Mouse (Mus musculus): Measurements from ENCODE around the gene Olfr888. TPM values are rescaled to one million over a fixed set of nuclear protein-coding genes. Genes with fewer than 3 reads are reported as not detected.

Gene Olfr888
- polyA plus RNA-seq (2015; fragmentation: Nextera tagmentation; extraction: Ambion mirVana) = not detected in 2 replicates

GRCm38 (mm10) chr9:38107828-38108227 lies at the start of gene Olfr888:
TSS of gene Olfr888 (plus strand) at chr9:38108128.
- Histone ChIP-seq H3K36me3 (no peaks in the 10 kb centered on the region), H3K9me3 (replicated peaks) (no peaks in the 10 kb centered on the region), H3K4me2 (replicated peaks) (no peak within 1 kb of the TSS), H3K4me3 (replicated peaks) (no peak within 1 kb of the TSS), H3K9ac (no peak within 1 kb of the TSS), H3K4me1 (no peaks in the 10 kb centered on the region), H3K27me3 (no peaks in the 10 kb centered on the region), H3K27ac (replicated peaks) (no peak within 1 kb of the TSS)
- WGBS = 78% methylated on average over 1 of the region's 1 CpGs
- ATAC-seq (ENCODE audit: insufficient number of reproducible peaks, low FRiP score, low TSS enrichment, low read depth) = no peak

GRCm38 (mm10) chr9:38061022-38061421 lies 46.9 kb upstream of the Olfr888 start, which contains the start of gene Olfr885:
TSS of gene Olfr885 (plus strand) at chr9:38061322.
- Histone ChIP-seq H3K27me3 (no peaks in the 10 kb centered on the region), H3K9me3 (replicated peaks) (no peaks in the 10 kb centered on the region), H3K4me1 (no peaks in the 10 kb centered on the region), H3K9ac (no peak within 1 kb of the TSS), H3K4me2 (replicated peaks) (no peak within 1 kb of the TSS), H3K36me3 (no peaks in the 10 kb centered on the region), H3K27ac (replicated peaks) (no peak within 1 kb of the TSS), H3K4me3 (replicated peaks) (no peak within 1 kb of the TSS)
- no peak for ATAC-seq (ENCODE audit: insufficient number of reproducible peaks, low FRiP score, low TSS enrichment, low read depth)
- 87% methylated on average over 3 of the region's 3 CpGs for WGBS

- Histone ChIP-seq H3K4me3 (replicated peaks) (no peak within 1 kb of the TSS), H3K27ac (replicated peaks) (no peak within 1 kb of the TSS), H3K4me2 (replicated peaks) (no peak within 1 kb of the TSS), H3K9ac (no peak within 1 kb of the TSS), H3K36me3 (no peaks in the 10 kb centered on the region), H3K4me1 (no peaks in the 10 kb centered on the region), H3K27me3 (no peaks in the 10 kb centered on the region), H3K9me3 (replicated peaks) (no peaks in the 10 kb centered on the region)
- ATAC-seq (ENCODE audit: insufficient number of reproducible peaks, low FRiP score, low TSS enrichment, low read depth) = no peak
- 87% methylated on average over 1 of the region's 1 CpGs for WGBS
Observed at GRCm38 (mm10) chr9:38083772-38084171, 24.2 kb upstream of the Olfr888 start, which contains the start of gene Olfr887. TSS of gene Olfr887 (plus strand) at chr9:38084072.

GRCm38 (mm10) chr9:38114898-38115297 lies 7.0 kb downstream of the Olfr888 start, which contains the start of gene Olfr889:
TSS of gene Olfr889 (plus strand) at chr9:38115198.
- Histone ChIP-seq H3K27me3 (no peaks in the 10 kb centered on the region), H3K27ac (replicated peaks) (no peak within 1 kb of the TSS), H3K4me3 (replicated peaks) (no peak within 1 kb of the TSS), H3K4me1 (no peaks in the 10 kb centered on the region), H3K36me3 (no peaks in the 10 kb centered on the region), H3K9me3 (replicated peaks) (no peaks in the 10 kb centered on the region), H3K4me2 (replicated peaks) (no peak within 1 kb of the TSS), H3K9ac (no peak within 1 kb of the TSS)
- no peak for ATAC-seq (ENCODE audit: insufficient number of reproducible peaks, low FRiP score, low TSS enrichment, low read depth)

- ATAC-seq (ENCODE audit: insufficient number of reproducible peaks, low FRiP score, low TSS enrichment, low read depth) = no peak
- Histone ChIP-seq H3K36me3 (no peaks in the 10 kb centered on the region), H3K4me2 (replicated peaks) (no peak within 1 kb of the TSS), H3K9ac (no peak within 1 kb of the TSS), H3K4me1 (no peaks in the 10 kb centered on the region), H3K4me3 (replicated peaks) (no peak within 1 kb of the TSS), H3K9me3 (replicated peaks) (no peaks in the 10 kb centered on the region), H3K27ac (replicated peaks) (no peak within 1 kb of the TSS), H3K27me3 (no peaks in the 10 kb centered on the region)
Observed at GRCm38 (mm10) chr9:38142217-38142616, 34.3 kb downstream of the Olfr888 start, which contains the start of gene Olfr890. TSS of gene Olfr890 (plus strand) at chr9:38142517.

Other genes with a start within 250 kb of the Olfr888 start
- gene Olfr145, start 211.4 kb upstream of the Olfr888 start, polyA plus RNA-seq (2015; fragmentation: Nextera tagmentation; extraction: Ambion mirVana) = 0.16 and 0.19 TPM in 2 replicates
- gene Olfr878, start 190.3 kb upstream of the Olfr888 start, polyA plus RNA-seq (2015; fragmentation: Nextera tagmentation; extraction: Ambion mirVana) = 0.09 and 0.35 TPM in 2 replicates
- 0.11 TPM in 1 of 2 replicates, not detected in the other for gene Olfr881, start 116.3 kb upstream of the Olfr888 start, polyA plus RNA-seq (2015; fragmentation: Nextera tagmentation; extraction: Ambion mirVana)
- not detected in 2 replicates for gene Olfr883, start 82.3 kb upstream of the Olfr888 start, polyA plus RNA-seq (2015; fragmentation: Nextera tagmentation; extraction: Ambion mirVana)
- gene Olfr884, start 61.6 kb upstream of the Olfr888 start, polyA plus RNA-seq (2015; fragmentation: Nextera tagmentation; extraction: Ambion mirVana) = 0.33 TPM in 1 of 2 replicates, not detected in the other
- 0.23 TPM in 1 of 2 replicates, not detected in the other for gene Olfr885, start 46.8 kb upstream of the Olfr888 start, polyA plus RNA-seq (2015; fragmentation: Nextera tagmentation; extraction: Ambion mirVana)
- gene Olfr887, start 24.1 kb upstream of the Olfr888 start, polyA plus RNA-seq (2015; fragmentation: Nextera tagmentation; extraction: Ambion mirVana) = not detected in 2 replicates
- 0.12 TPM in 2 replicates for gene Olfr889, start 7.1 kb downstream of the Olfr888 start, polyA plus RNA-seq (2015; fragmentation: Nextera tagmentation; extraction: Ambion mirVana)
- gene Olfr890, start 34.4 kb downstream of the Olfr888 start, polyA plus RNA-seq (2015; fragmentation: Nextera tagmentation; extraction: Ambion mirVana) = 0.05 TPM in 1 of 2 replicates, not detected in the other
- not detected in 2 replicates for gene Olfr891, start 72.7 kb downstream of the Olfr888 start, polyA plus RNA-seq (2015; fragmentation: Nextera tagmentation; extraction: Ambion mirVana)
- 0.16 TPM in 1 of 2 replicates, not detected in the other for gene Olfr893, start 100.2 kb downstream of the Olfr888 start, polyA plus RNA-seq (2015; fragmentation: Nextera tagmentation; extraction: Ambion mirVana)
- gene Olfr894, start 109.9 kb downstream of the Olfr888 start, polyA plus RNA-seq (2015; fragmentation: Nextera tagmentation; extraction: Ambion mirVana) = not detected in 2 replicates
- not detected in 2 replicates for gene Olfr143, start 144.6 kb downstream of the Olfr888 start, polyA plus RNA-seq (2015; fragmentation: Nextera tagmentation; extraction: Ambion mirVana)
- gene Olfr895, start 159.7 kb downstream of the Olfr888 start, polyA plus RNA-seq (2015; fragmentation: Nextera tagmentation; extraction: Ambion mirVana) = not detected in 2 replicates
- gene Olfr896-ps1, start 183.0 kb downstream of the Olfr888 start, polyA plus RNA-seq (2015; fragmentation: Nextera tagmentation; extraction: Ambion mirVana) = not detected in 2 replicates
- 0.20 TPM in 1 of 2 replicates, not detected in the other for gene Olfr25, start 220.9 kb downstream of the Olfr888 start, polyA plus RNA-seq (2015; fragmentation: Nextera tagmentation; extraction: Ambion mirVana)
- not detected in 2 replicates for gene Olfr898, start 240.3 kb downstream of the Olfr888 start, polyA plus RNA-seq (2015; fragmentation: Nextera tagmentation; extraction: Ambion mirVana)